Mouse (Mus musculus): Measurements from ENCODE around the gene Opalin.
A peak's percentile ranks its signal among the peaks of the same experiment; 100 is the strongest.

The Opalin gene

GRCm38 (mm10) chr19:41073746-41074455 lies 3.0 kb downstream of the Opalin start:
- DNase-seq (ENCODE audit: low read depth) = no peak

- DNase-seq (ENCODE audit: low read depth) = peak; percentile 88
Measured at GRCm38 (mm10) chr19:41071500-41071899, 5.4 kb downstream of the Opalin start.

GRCm38 (mm10) chr19:41054702-41055101 lies 22.2 kb downstream of the Opalin start:
- no peak for DNase-seq (ENCODE audit: low read depth)

- peak; percentile 21 for DNase-seq (ENCODE audit: low read depth)
Measured at GRCm38 (mm10) chr19:41053530-41053929, 23.4 kb downstream of the Opalin start.

GRCm38 (mm10) chr19:41052247-41052646 lies 24.7 kb downstream of the Opalin start:
- DNase-seq (ENCODE audit: low read depth) = no peak

GRCm38 (mm10) chr19:41051714-41052113 lies 25.2 kb downstream of the Opalin start:
- no peak for DNase-seq (ENCODE audit: low read depth)

GRCm38 (mm10) chr19:41048187-41048559 lies 28.7 kb downstream of the Opalin start:
- no peak for DNase-seq (ENCODE audit: low read depth)

GRCm38 (mm10) chr19:41047437-41048186 lies 29.3 kb downstream of the Opalin start:
- DNase-seq (ENCODE audit: low read depth) = no peak

- DNase-seq (ENCODE audit: low read depth) = no peak
Measured at GRCm38 (mm10) chr19:41045091-41045770, 31.7 kb downstream of the Opalin start.

- no peak for DNase-seq (ENCODE audit: low read depth)
Measured at GRCm38 (mm10) chr19:41039110-41039509, 37.8 kb downstream of the Opalin start.

GRCm38 (mm10) chr19:41035809-41036551 lies 40.9 kb downstream of the Opalin start:
- DNase-seq (ENCODE audit: low read depth) = no peak

- no peak for DNase-seq (ENCODE audit: low read depth)
Measured at GRCm38 (mm10) chr19:41031869-41032268, 45.0 kb downstream of the Opalin start.

GRCm38 (mm10) chr19:41031009-41031408 lies 45.9 kb downstream of the Opalin start:
- no peak for DNase-seq (ENCODE audit: low read depth)

- DNase-seq (ENCODE audit: low read depth) = no peak
Measured at GRCm38 (mm10) chr19:41030161-41030560, 46.8 kb downstream of the Opalin start.

- DNase-seq (ENCODE audit: low read depth) = no peak
Measured at GRCm38 (mm10) chr19:41029219-41029618, 47.7 kb downstream of the Opalin start, which contains the start of gene Dntt. Dntt (plus strand) TSS chr19:41029275.

- no peak for DNase-seq (ENCODE audit: low read depth)
Measured at GRCm38 (mm10) chr19:41027601-41028000, 49.3 kb downstream of the Opalin start.

GRCm38 (mm10) chr19:41027024-41027423 lies 49.9 kb downstream of the Opalin start:
- no peak for DNase-seq (ENCODE audit: low read depth)

- no peak for DNase-seq (ENCODE audit: low read depth)
Measured at GRCm38 (mm10) chr19:41026551-41026950, 50.4 kb downstream of the Opalin start.

- no peak for DNase-seq (ENCODE audit: low read depth)
Measured at GRCm38 (mm10) chr19:41022244-41022643, 54.7 kb downstream of the Opalin start.

GRCm38 (mm10) chr19:41020537-41020936 lies 56.4 kb downstream of the Opalin start:
- no peak for DNase-seq (ENCODE audit: low read depth)

- DNase-seq (ENCODE audit: low read depth) = no peak
Measured at GRCm38 (mm10) chr19:41019164-41019675, 57.7 kb downstream of the Opalin start.
